Mouse (Mus musculus): ENCODE results near the gene Upf1. TPM values are rescaled to one million over a fixed set of nuclear protein-coding genes. Genes with fewer than 3 reads are reported as not detected.

The Upf1 gene
- polyA plus RNA-seq, 1 experiment from 2014 or later, result 14.4 TPM

GRCm38 (mm10) chr8:70351035-70351999 lies 1.8 kb downstream of the Upf1 start:
- Histone ChIP-seq H3K36me3 (ENCODE audit: control insufficient read depth, insufficient read depth, low read length) (peaks cover 4% of the 10 kb centered on the region; the same call in 1 of the 2 replicates), H3K4me3 (ENCODE audit: low read depth, low read length) (peak overlapping the region; percentile 100), H3K27me3 (ENCODE audit: control insufficient read depth, insufficient read depth, low read length) (no peaks in the 10 kb centered on the region; the same call in 1 of the 2 replicates), H3K9me3 (ENCODE audit: control insufficient read depth, low read length) (no peaks in the 10 kb centered on the region), H3K9ac (replicated peaks; ENCODE audit: low read depth, low read length) (peak overlapping the region; percentile 92), H3K4me2 (ENCODE audit: low read depth, low read length) (peak overlapping the region; percentile 99), H3K27ac (ENCODE audit: low read depth, low read length) (no peak overlapping the region), H3K4me1 (ENCODE audit: control insufficient read depth, insufficient read depth, low read length) (peaks cover 30% of the 10 kb centered on the region)
- ATAC-seq (ENCODE audit: low read depth), result no peak
- 60% methylated on average over 15 of the region's 15 CpGs for WGBS

DNA sequence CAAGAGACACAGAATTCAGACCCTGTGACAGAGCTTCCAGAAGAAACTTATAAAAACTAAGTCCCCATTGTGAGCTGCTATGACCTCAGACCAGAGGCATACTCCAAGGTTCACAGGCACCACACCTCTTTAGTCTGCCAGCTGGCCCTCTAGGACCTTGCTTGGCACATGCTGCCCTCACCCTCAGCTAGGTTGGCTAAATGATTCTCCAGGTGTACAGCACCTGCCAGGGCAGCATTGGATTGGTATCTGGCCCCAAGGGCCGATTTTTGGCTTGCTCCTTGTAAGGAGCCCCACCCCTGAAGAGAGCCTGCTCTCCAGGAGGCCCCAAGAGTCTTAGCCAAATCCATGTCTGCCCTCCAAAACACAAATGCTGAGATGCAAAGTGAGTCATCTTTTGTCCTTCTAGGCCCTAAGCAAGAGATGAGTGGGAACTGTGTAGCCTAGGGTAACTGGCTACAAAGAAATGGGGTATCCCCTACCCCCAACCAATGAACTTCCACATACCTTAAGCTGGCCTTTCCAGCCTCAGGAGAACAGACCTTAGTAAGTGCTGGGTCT lies 5.1 kb downstream of the Upf1 start:
- H3K4me3 ChIP-seq (ENCODE audit: low read depth, low read length), result no peak overlapping the region
- H3K4me2 ChIP-seq (ENCODE audit: low read depth, low read length), result no peak overlapping the region
- WGBS, result 78% methylated on average over 1 of the region's 1 CpGs
- H3K36me3 ChIP-seq (ENCODE audit: control insufficient read depth, insufficient read depth, low read length), result peaks cover 4% of the 10 kb centered on the region
- ATAC-seq (ENCODE audit: low read depth), result no peak
- H3K9me3 ChIP-seq (ENCODE audit: control insufficient read depth, low read length), result no peaks in the 10 kb centered on the region
- H3K4me1 ChIP-seq (ENCODE audit: control insufficient read depth, insufficient read depth, low read length), result peaks cover 25% of the 10 kb centered on the region
- H3K9ac ChIP-seq (replicated peaks; ENCODE audit: low read depth, low read length), result no peak overlapping the region
- H3K27me3 ChIP-seq (ENCODE audit: control insufficient read depth, insufficient read depth, low read length), result no peaks in the 10 kb centered on the region; the same call in 1 of the 2 replicates
- H3K27ac ChIP-seq (ENCODE audit: low read depth, low read length), result no peak overlapping the region

- H3K27ac ChIP-seq (ENCODE audit: low read depth, low read length), result no peak overlapping the region
- no peaks in the 10 kb centered on the region for H3K27me3 ChIP-seq (ENCODE audit: control insufficient read depth, insufficient read depth, low read length)
- no peak for ATAC-seq (ENCODE audit: low read depth)
- no peaks in the 10 kb centered on the region for H3K9me3 ChIP-seq (ENCODE audit: control insufficient read depth, low read length)
- no peak overlapping the region for H3K9ac ChIP-seq (replicated peaks; ENCODE audit: low read depth, low read length)
- 92% methylated on average over 4 of the region's 4 CpGs for WGBS
- H3K4me1 ChIP-seq (ENCODE audit: control insufficient read depth, insufficient read depth, low read length), result peaks cover 25% of the 10 kb centered on the region
- no peak overlapping the region for H3K4me2 ChIP-seq (ENCODE audit: low read depth, low read length)
- no peak overlapping the region for H3K4me3 ChIP-seq (ENCODE audit: low read depth, low read length)
- H3K36me3 ChIP-seq (ENCODE audit: control insufficient read depth, insufficient read depth, low read length), result peaks cover 7% of the 10 kb centered on the region
These were observed 5.6 kb downstream of the Upf1 start for GRCm38 (mm10) chr8:70347443-70347842.

DNA sequence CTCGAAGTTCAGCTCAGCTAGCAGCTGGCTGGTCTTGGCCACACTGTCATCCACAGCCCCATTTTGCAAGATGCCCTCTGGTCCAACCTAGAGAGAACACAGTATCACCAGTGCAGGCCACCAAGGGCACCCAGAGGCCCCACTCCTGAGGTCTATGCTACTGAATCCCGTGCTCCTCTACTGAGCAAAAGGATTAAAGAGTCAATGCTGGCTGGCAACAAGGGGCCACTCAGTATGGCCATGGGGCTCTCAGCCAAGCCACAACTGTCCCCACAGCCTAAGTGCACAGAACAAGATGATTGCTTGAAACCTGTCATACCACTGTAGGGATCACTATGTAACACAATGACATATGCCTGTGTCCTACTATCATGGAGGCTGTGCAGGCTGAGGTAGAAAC lies 8.8 kb downstream of the Upf1 start:
- H3K4me1 ChIP-seq (ENCODE audit: control insufficient read depth, insufficient read depth, low read length), result no peaks in the 10 kb centered on the region
- ATAC-seq (ENCODE audit: low read depth), result no peak
- H3K36me3 ChIP-seq (ENCODE audit: control insufficient read depth, insufficient read depth, low read length), result peaks cover 26% of the 10 kb centered on the region
- no peak overlapping the region; the same call in 1 of the 2 replicates for H3K27ac ChIP-seq (ENCODE audit: low read depth, low read length)
- H3K9ac ChIP-seq (replicated peaks; ENCODE audit: low read depth, low read length), result no peak overlapping the region
- no peaks in the 10 kb centered on the region for H3K27me3 ChIP-seq (ENCODE audit: control insufficient read depth, insufficient read depth, low read length)
- 95% methylated on average over 2 of the region's 2 CpGs for WGBS
- H3K4me3 ChIP-seq (ENCODE audit: low read depth, low read length), result no peak overlapping the region
- no peak overlapping the region for H3K4me2 ChIP-seq (ENCODE audit: low read depth, low read length)
- no peaks in the 10 kb centered on the region for H3K9me3 ChIP-seq (ENCODE audit: control insufficient read depth, low read length)

DNA sequence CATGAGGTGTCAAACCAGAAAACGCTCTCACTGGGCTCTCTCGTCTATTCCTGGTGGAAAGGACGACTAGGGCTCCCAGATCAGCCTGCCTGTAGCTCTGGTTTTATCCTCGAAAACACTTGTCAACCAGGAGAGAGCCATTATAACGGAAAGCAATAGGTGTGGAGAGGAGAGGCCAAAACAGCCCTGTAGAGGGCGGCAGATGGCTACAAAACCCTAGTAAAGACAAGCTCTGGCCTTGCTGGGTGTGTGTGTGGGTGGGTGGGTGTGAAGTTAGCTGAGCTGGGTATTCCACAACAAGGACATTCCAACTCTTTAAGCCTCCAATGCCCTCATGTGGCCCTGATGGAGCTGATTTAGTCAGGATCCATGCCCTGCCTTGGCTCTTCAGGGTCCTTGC lies 9.4 kb downstream of the Upf1 start:
- Histone ChIP-seq H3K4me1 (ENCODE audit: control insufficient read depth, insufficient read depth, low read length) (no peaks in the 10 kb centered on the region), H3K4me3 (ENCODE audit: low read depth, low read length) (no peak overlapping the region), H3K27me3 (ENCODE audit: control insufficient read depth, insufficient read depth, low read length) (no peaks in the 10 kb centered on the region), H3K27ac (ENCODE audit: low read depth, low read length) (no peak overlapping the region), H3K4me2 (ENCODE audit: low read depth, low read length) (no peak overlapping the region), H3K36me3 (ENCODE audit: control insufficient read depth, insufficient read depth, low read length) (peaks cover 29% of the 10 kb centered on the region; the same call in 1 of the 2 replicates), H3K9ac (replicated peaks; ENCODE audit: low read depth, low read length) (no peak overlapping the region), H3K9me3 (ENCODE audit: control insufficient read depth, low read length) (no peaks in the 10 kb centered on the region)
- ATAC-seq (ENCODE audit: low read depth), result peak; percentile 52; the same call in 1 of the 2 replicates
- WGBS, result 65% methylated on average over 6 of the region's 6 CpGs

DNA sequence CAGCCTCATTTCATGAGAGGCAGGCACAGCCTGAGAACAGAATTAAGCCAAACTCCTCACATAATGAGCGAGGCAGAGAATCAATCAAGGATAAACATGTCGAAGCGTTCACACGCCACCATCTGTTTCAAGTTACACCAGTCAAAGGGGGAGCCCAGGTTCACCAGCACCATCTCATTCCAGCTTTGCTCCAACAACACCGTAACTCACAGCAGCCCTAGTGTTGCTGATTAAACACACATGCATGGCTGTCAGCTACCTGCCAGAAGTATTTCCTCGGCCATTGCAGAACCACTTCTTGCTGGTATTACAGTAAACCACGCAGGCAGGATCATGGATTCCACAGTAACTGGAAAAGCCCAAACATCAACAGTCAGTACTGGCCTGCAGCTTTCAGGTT lies 10.0 kb downstream of the Upf1 start:
- 78% methylated on average over 7 of the region's 7 CpGs for WGBS
- H3K27me3 ChIP-seq (ENCODE audit: control insufficient read depth, insufficient read depth, low read length), result no peaks in the 10 kb centered on the region
- H3K9ac ChIP-seq (replicated peaks; ENCODE audit: low read depth, low read length), result no peak overlapping the region
- peaks cover 34% of the 10 kb centered on the region for H3K36me3 ChIP-seq (ENCODE audit: control insufficient read depth, insufficient read depth, low read length)
- no peaks in the 10 kb centered on the region for H3K4me1 ChIP-seq (ENCODE audit: control insufficient read depth, insufficient read depth, low read length)
- ATAC-seq (ENCODE audit: low read depth), result no peak
- no peaks in the 10 kb centered on the region for H3K9me3 ChIP-seq (ENCODE audit: control insufficient read depth, low read length)
- H3K4me3 ChIP-seq (ENCODE audit: low read depth, low read length), result no peak overlapping the region
- H3K27ac ChIP-seq (ENCODE audit: low read depth, low read length), result no peak overlapping the region
- H3K4me2 ChIP-seq (ENCODE audit: low read depth, low read length), result no peak overlapping the region

DNA sequence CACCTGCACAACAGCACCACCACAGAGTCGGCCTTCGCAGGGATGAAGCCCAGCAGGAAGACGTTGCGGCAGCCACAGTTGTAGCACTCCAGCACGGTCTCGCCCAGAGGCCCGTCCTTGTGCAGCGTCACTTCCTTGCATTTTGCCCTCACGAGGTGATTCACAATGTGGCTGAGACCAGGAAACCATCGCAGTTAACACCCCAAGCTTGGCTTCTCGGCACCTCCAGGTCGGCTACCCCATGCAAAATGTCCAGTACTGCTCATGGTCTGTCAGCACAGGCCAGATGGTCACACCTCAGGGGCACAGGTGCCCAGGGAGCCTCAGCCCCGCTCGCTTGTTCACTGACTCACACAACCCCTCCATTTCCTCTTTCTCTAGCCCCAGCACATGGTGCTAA lies 11.1 kb downstream of the Upf1 start:
- Histone ChIP-seq H3K4me2 (ENCODE audit: low read depth, low read length) (no peak overlapping the region), H3K4me3 (ENCODE audit: low read depth, low read length) (no peak overlapping the region), H3K9me3 (ENCODE audit: control insufficient read depth, low read length) (no peaks in the 10 kb centered on the region), H3K9ac (replicated peaks; ENCODE audit: low read depth, low read length) (no peak overlapping the region), H3K4me1 (ENCODE audit: control insufficient read depth, insufficient read depth, low read length) (no peaks in the 10 kb centered on the region), H3K27ac (ENCODE audit: low read depth, low read length) (no peak overlapping the region), H3K27me3 (ENCODE audit: control insufficient read depth, insufficient read depth, low read length) (no peaks in the 10 kb centered on the region), H3K36me3 (ENCODE audit: control insufficient read depth, insufficient read depth, low read length) (peaks cover 45% of the 10 kb centered on the region)
- ATAC-seq (ENCODE audit: low read depth), result no peak
- 94% methylated on average over 14 of the region's 14 CpGs for WGBS

- 93% methylated on average over 7 of the region's 7 CpGs for WGBS
- H3K4me2 ChIP-seq (ENCODE audit: low read depth, low read length), result no peak overlapping the region
- ATAC-seq (ENCODE audit: low read depth), result no peak
These were observed 12.4 kb downstream of the Upf1 start for GRCm38 (mm10) chr8:70340659-70341058.

GRCm38 (mm10) chr8:70338931-70339330 lies 14.1 kb downstream of the Upf1 start:
- peaks cover 76% of the 10 kb centered on the region for H3K36me3 ChIP-seq (ENCODE audit: control insufficient read depth, insufficient read depth, low read length)
- no peaks in the 10 kb centered on the region for H3K27me3 ChIP-seq (ENCODE audit: control insufficient read depth, insufficient read depth, low read length)
- H3K4me2 ChIP-seq (ENCODE audit: low read depth, low read length), result no peak overlapping the region
- H3K9me3 ChIP-seq (ENCODE audit: control insufficient read depth, low read length), result no peaks in the 10 kb centered on the region
- no peak overlapping the region for H3K27ac ChIP-seq (ENCODE audit: low read depth, low read length)
- no peak overlapping the region for H3K4me3 ChIP-seq (ENCODE audit: low read depth, low read length)
- no peaks in the 10 kb centered on the region for H3K4me1 ChIP-seq (ENCODE audit: control insufficient read depth, insufficient read depth, low read length)
- WGBS, result 95% methylated on average over 7 of the region's 7 CpGs
- H3K9ac ChIP-seq (replicated peaks; ENCODE audit: low read depth, low read length), result no peak overlapping the region
- ATAC-seq (ENCODE audit: low read depth), result no peak

More at GRCm38 (mm10) chr8:70340659-70341058, 12.4 kb downstream of the Upf1 start:
- Histone ChIP-seq H3K4me3 (ENCODE audit: low read depth, low read length) (no peak overlapping the region), H3K4me1 (ENCODE audit: control insufficient read depth, insufficient read depth, low read length) (no peaks in the 10 kb centered on the region), H3K27me3 (ENCODE audit: control insufficient read depth, insufficient read depth, low read length) (no peaks in the 10 kb centered on the region), H3K27ac (ENCODE audit: low read depth, low read length) (no peak overlapping the region), H3K9ac (replicated peaks; ENCODE audit: low read depth, low read length) (no peak overlapping the region), H3K9me3 (ENCODE audit: control insufficient read depth, low read length) (no peaks in the 10 kb centered on the region), H3K36me3 (ENCODE audit: control insufficient read depth, insufficient read depth, low read length) (peaks cover 58% of the 10 kb centered on the region)

Data from neural tube, embryonic 14.5 days (tissue).